Mouse (Mus musculus) myocyte (in vitro differentiated cells): ENCODE data around the gene Spatc1l.

ENCODE experiments used
- E2F4 ChIP-seq: IDR thresholded peaks from one replicate; pipeline ENCODE4 v1.6.1; 2011; ENCODE audit warnings: mild to moderate bottlenecking, control low read depth, moderate library complexity; ENCODE audit not compliant: insufficient read depth
- MAX ChIP-seq: IDR thresholded peaks from one replicate; pipeline ENCODE4 v1.6.1; 2011; ENCODE audit warnings: low read depth, mild to moderate bottlenecking, control low read depth
- POLR2A ChIP-seq: IDR thresholded peaks from one replicate; pipeline ENCODE4 v1.6.1; 2011; ENCODE audit warnings: low read depth, mild to moderate bottlenecking, control low read depth, moderate library complexity; ENCODE audit not compliant: insufficient read length
- POLR2AphosphoS2 ChIP-seq: IDR thresholded peaks from one replicate; pipeline ENCODE4 v1.6.1; 2011; ENCODE audit warnings: low read depth, control low read depth; ENCODE audit not compliant: insufficient read length
- TCF12 ChIP-seq: IDR thresholded peaks from one replicate; pipeline ENCODE4 v1.6.1; 2011; ENCODE audit warnings: mild to moderate bottlenecking, control low read depth; ENCODE audit not compliant: poor library complexity, insufficient read depth, severe bottlenecking
- USF1 ChIP-seq: IDR thresholded peaks from one replicate; pipeline ENCODE4 v1.6.1; 2011; ENCODE audit warnings: low read depth, mild to moderate bottlenecking, control low read depth, moderate library complexity

- TF ChIP-seq TCF12 (no peak), POLR2A (no peak), E2F4 (no peak), POLR2AphosphoS2 (peak; percentile 71), USF1 (no peak), MAX (no peak)
These were observed 34.3 kb downstream of the Spatc1l start for GRCm38 (mm10) chr10:76596338-76596737.
